Mouse (Mus musculus): Measurements from ENCODE around the gene Aldh18a1.

Aldh18a1 gene

DNA sequence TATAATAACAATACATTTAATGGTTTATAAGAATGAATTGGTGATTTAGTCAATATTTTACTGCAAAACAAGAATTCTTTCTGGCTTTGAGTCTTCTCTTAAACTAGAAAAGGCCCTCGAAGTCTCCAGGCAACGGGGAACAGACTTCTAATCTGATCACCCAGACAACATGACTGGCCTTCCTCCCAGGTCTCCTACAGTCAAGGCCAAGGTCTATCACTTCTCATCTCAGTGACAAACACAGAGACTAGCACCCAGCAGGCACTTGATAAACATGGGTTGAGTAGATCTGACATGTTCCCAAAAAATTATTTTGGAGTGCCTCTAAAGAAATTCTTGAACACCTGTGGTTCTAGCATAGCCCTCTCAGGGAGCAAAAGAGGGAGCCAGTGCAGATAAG is 57.9 kb downstream of the Aldh18a1 start:
- intact Hi-C loops (cut with DNase I): no loop called here

DNA sequence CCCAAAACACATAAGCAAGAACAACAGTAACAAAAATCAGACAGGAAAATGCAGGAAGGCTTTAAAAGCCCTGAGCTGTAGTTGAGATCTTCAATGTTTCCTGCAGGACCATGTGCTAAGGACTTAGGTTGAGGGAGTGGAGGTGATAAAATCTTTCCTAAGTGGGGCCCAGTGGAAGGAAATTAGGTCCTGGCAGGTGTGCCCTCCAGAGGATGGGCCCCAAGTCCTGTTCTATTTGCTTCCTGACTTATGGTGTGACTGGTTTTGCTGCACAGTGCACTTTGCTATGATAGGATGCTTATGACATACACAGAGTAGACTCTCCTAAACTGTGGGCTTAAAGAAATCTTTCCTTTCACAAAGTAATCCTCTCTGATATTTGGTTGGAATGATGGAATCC is 60.0 kb downstream of the Aldh18a1 start:
- intact Hi-C loops (cut with DNase I): no loop called here

- intact Hi-C loops (cut with DNase I): no loop called here
Measured at GRCm38 (mm10) chr19:40526367-40527014, 61.8 kb downstream of the Aldh18a1 start.

DNA sequence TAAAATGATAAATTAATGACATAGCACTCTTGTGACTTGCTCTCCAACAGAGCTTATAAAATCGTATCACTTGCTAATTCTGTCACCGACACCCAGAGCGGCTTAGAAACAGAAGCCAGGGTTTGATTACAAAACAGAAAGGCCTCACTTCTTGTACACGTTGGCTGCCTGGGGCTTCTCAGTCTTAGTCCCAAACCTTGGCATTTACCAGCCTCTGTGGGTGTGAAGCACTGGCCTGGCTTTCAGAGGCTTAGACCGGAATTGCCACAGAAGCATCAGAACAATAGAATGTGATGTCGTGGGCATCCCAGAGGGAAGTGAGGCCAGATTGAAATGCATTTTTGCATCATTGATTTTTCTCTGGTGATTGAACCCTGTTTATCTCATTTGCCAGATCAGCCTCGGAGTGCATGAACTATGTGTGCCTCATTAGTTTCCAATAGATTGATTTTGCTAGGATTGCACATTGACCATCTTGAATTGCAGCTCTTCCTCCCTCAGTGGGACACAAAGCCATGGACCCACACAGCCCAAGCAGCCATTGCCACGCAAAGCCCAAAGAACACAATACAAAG is 64.7 kb downstream of the Aldh18a1 start:
- intact Hi-C loops (cut with DNase I): no loop called here

- intact Hi-C loops (cut with DNase I): no loop called here
Measured at GRCm38 (mm10) chr19:40520403-40520802, 67.9 kb downstream of the Aldh18a1 start.

DNA sequence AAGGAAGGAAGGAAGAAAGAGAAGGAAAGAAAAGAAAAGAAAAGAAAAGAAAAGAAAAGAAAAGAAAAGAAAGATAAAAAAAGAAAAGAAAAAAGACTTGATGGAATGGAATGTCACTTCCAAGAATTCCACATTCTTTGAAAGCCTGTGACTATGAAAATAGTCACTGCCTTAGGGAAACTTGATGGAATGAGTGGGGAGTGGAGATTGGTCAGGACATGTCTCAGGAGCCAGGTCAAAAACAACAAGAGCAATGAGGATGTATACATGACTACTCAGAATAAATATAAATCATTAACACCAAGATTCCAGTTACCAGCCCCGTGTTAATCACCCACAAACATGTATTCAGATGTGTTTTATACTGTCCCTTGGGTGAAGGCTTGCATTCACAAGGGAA is 69.6 kb downstream of the Aldh18a1 start:
- intact Hi-C loops (cut with DNase I): no loop called here

DNA sequence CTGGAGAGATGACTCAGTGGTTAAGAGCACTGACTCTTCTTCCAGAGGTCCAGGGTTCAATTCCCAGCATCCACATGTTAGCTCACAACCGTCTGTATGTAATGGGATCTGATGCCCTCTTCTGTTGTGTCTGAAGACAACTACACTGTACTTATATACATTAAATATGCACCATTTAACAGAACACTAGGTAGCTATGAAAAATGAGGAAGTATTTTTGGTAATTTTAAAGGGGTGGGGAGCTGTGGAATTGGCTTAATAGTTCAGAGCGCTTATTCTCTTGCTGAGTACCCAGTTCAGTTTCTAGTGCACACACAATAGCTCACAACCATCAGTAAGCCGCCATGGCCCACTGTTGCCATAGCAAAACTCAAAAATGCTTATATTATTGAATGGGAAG is 72.7 kb downstream of the Aldh18a1 start:
- intact Hi-C loops (cut with DNase I): no loop called here

DNA sequence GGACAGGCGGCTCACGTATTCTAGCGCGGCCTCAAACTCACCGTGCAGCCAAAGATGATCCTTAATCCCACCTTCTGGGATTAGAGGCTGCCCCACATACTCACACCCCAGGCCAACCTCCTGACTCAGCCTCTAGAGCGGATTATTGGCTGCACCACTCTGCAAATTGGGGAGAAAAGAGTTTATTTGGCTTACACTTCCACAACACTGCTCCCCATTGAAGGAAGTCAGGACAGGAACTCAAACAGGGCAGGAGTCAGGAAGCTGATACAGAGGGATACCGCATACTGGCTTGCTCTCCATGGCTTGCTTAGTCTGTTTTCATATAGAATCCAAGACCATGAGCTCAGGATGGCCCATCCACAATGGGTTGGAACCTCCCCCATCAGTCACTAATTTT is 73.9 kb downstream of the Aldh18a1 start:
- intact Hi-C loops (cut with DNase I): no loop called here

DNA sequence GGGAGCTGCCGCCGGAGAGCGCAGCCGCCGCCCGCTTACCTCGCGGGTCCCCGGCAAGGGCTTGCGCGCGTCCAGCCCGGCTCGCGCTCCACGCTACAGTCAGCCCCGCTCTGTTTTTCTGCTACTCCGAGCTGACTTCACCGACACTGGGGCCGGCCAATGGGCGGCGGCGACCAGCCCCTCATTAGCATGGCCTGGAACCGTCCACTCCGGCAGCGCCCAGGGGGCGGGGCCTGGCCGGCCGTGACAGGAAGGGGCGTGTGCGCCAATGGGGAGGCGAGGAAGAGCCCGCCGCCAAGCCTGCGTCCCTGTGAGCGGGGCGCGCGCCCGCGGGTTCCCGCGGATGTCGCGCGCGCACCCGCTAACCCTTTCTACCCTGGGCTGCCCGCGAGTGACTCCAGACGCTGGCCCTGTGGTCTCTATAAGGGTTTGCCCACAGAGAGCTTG is 74.6 kb downstream of the Aldh18a1 start, which contains the start of gene Sorbs1:
Sorbs1 (minus strand) TSS at position 148 of the 447 bp plus-strand sequence.
- intact Hi-C loops (cut with DNase I): loop anchor here (2.0 kb wide), 1 partner anchor 113 kb away; no protein-coding TSS in a partner anchor

GRCm38 (mm10) chr19:40512500-40513421 is 75.5 kb downstream of the Aldh18a1 start:
- intact Hi-C loops (cut with DNase I): loop anchor here (2.0 kb wide), 1 partner anchor 112 kb away; no protein-coding TSS in a partner anchor

DNA sequence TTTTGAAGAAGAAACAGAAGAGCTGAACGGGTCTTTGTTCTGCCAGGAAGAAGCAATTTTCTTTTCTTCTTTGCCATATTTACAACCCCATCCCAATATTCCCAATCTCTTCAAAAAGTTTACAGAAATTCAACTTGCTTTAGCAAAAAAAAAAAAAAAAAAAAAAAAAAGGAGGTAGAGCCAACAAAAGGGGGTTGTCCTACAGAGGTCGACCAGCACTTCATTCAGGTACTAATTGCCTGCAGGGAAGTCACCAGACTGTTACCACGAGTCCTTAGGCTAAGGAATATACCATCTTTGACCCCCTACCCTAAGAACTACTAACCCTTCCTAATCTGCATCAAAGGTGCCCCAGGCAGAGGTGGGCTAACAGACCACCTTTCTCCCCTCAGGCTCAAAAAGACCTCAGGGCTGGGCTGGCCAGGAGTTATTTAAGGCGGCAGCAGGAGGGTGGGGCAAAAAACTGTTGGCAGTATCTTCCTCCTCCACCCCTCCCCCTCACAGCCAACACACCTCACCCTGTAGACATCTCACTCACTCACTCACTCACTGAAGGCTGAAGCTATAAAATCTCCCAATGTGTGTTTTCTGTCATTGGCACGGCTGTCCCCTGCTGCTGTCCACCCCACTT is 76.5 kb downstream of the Aldh18a1 start:
- intact Hi-C loops (cut with DNase I): loop anchor here (2.0 kb wide), 1 partner anchor 111 kb away; no protein-coding TSS in a partner anchor

DNA sequence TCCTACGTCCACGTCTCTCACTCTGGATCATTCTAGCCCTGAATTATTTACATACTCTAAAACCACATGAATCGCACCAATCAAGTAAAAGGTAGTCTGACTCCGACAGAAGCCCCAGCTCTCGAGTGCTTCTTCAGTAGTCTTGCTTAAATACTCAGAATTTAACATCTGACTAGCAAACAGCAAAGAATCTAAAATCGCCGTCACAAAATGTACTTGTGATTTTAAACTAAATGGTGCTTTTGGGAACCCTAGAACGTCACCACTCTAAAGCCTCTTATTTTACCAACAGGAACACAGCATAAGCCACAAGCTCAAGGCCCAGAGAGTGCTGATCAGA is 77.2 kb downstream of the Aldh18a1 start:
- intact Hi-C loops (cut with DNase I): no loop called here

DNA sequence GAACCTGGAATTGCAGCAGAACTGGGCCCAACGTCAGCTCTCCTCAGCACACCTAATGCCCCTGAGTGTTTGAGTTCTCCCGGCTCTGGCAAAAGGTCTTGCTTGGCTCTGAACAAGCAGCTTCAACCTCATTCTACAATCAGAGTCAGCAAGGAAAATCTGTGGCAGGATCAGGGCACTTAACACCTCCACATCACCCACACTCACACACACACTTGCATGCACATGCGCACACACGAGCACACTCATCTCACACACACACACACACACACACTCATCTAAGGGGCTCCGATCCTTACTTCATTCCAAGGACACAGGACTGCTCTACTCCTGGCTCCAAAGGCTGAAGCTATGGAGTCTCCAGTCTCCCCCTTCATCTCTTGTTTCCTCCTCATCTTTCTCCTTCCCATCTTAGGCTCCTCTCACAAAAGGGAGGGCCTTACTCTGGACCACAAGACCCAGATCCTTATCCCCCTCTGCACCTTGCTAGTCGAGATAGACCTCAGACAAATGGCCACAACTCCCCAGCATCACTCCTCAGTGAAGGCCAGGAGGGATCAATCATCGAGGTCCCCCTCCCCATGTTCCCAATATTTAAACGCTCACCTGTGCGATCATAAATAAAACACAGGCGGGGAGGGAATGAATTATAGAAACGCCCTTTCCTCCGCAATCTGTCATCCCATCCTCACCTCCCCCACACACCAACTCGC is 77.7 kb downstream of the Aldh18a1 start:
- intact Hi-C loops (cut with DNase I): no loop called here

DNA sequence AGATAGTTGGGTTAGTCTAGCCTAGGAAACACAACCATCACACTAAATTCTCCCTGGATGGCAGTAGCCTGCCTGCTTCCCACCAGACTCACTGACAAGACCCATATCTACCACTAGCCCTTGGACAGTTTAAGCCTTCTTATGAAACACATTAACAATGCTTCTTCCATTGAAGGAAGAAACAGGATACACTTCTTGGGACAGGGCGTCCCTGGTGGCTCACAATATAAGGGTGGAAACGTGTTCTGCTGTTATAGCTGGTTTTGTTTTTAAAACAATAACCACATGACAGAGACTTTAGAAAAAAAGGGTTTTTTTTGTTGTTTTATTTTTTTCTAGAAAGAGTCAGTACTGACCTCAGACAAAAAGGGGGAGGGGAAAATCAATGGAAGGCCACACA is 79.0 kb downstream of the Aldh18a1 start:
- intact Hi-C loops (cut with DNase I): no loop called here

DNA sequence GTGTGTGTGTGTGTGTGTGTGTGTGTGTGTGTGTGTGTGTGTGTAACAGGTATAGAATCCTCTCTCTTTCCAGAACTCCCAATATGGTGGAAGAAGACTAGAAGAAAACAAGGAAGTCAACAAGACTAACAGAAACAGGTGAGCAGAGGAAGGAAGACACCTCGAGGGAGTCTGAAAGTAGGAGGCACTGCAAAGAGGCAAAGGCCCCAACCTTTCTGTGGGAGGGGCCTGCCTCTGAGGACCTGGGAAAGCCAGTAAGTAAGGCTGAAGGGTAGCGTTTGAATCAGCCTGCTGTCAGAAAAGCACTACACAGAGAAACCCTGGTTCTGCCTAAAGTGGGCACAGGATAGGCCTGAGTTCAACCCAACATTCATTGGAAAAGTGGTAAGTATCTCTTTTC is 79.4 kb downstream of the Aldh18a1 start:
- intact Hi-C loops (cut with DNase I): no loop called here

DNA sequence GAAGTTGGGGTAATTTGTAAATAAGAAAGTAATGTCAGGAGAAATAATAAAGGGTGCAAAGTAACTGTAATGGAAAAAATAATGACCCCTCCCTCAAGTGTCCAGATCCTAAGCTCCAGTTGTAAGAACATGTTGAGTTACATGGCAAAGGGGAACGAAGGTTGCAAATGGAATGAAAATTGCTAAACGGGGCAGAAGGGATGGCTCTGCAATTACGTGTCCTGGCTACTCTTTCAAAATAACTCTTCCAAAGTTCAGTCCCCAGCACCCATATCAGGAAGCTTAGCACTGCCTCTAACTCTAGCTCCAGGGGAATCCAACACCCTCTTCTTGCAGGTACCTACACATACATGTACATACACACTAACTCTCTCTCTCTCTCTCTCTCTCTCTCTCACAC is 81.3 kb downstream of the Aldh18a1 start:
- intact Hi-C loops (cut with DNase I): no loop called here

DNA sequence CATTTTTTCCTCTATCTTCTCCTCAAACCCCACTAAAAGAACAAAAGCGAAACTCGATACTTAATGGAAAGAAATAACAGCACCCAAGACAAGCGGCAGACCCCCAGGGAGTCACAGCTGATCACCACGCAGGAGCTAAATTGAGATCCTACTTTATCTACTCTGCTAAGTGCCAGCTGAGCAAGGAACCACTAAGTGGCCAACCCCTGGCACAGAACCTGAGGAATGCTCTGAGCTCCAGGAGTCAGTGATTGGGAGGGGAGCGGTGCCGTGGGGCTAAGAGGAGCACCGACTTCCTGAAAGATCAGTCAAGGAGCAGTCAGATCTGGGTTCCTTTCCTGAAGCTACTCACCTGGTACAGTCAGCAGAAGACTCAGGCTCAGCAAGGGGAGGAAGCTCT is 83.9 kb downstream of the Aldh18a1 start:
- intact Hi-C loops (cut with DNase I): no loop called here

Data from adrenal gland (tissue).